Mouse (Mus musculus) heart, embryonic 11.5 days (tissue): ENCODE measurements around the gene Hipk2. TPM values are rescaled to one million over a fixed set of nuclear protein-coding genes. Genes with fewer than 3 reads are reported as not detected.

ENCODE experiments used
- ATAC-seq: fragments of 200-750 bp; cut with Nextera tagmentation; replicated peaks from 2 replicates; pipeline ENCODE4 v1.8.0; 2017; ENCODE audit warnings: moderate library complexity; ENCODE audit not compliant: insufficient number of reproducible peaks, low FRiP score, low TSS enrichment
- H3K27ac ChIP-seq: fragments of 300-500 bp; sonication (generic); 2 replicates; pipeline ENCODE4 v1.5.1; 2014; ENCODE audit warnings: mild to moderate bottlenecking, low read depth, low read length
- H3K27me3 ChIP-seq: fragments of 300-500 bp; sonication (generic); 2 replicates; pipeline ENCODE4 v1.6.1; 2014; ENCODE audit warnings: mild to moderate bottlenecking, low read length, mixed read lengths; ENCODE audit not compliant: control insufficient read depth, insufficient read depth
- H3K36me3 ChIP-seq: fragments of 300-500 bp; sonication (generic); 2 replicates; pipeline ENCODE4 v1.6.1; 2014; ENCODE audit warnings: mild to moderate bottlenecking, low read length, moderate library complexity, mixed read lengths; ENCODE audit not compliant: control insufficient read depth, insufficient read depth
- H3K4me1 ChIP-seq: fragments of 300-500 bp; sonication (generic); 2 replicates; pipeline ENCODE4 v1.6.1; 2014; ENCODE audit warnings: low read length; ENCODE audit not compliant: control insufficient read depth, insufficient read depth
- H3K4me2 ChIP-seq: fragments of 300-500 bp; sonication (generic); 2 replicates; pipeline ENCODE4 v1.6.1; 2014; ENCODE audit warnings: mild to moderate bottlenecking, moderate library complexity
- H3K4me3 ChIP-seq: fragments of 300-500 bp; sonication (generic); 2 replicates; pipeline ENCODE4 v1.5.1; 2014; ENCODE audit warnings: low read depth, low read length
- H3K9ac ChIP-seq: fragments of 300-500 bp; sonication (generic); 2 replicates; pipeline ENCODE4 v1.6.1; 2014; ENCODE audit warnings: mild to moderate bottlenecking, low read depth, low read length, moderate library complexity
- H3K9me3 ChIP-seq: fragments of 300-500 bp; sonication (generic); replicated peaks from 2 replicates; pipeline ENCODE4 v1.6.1; 2016; ENCODE audit warnings: low read length; ENCODE audit not compliant: control insufficient read depth
- WGBS: fragments of 180-500 bp; shearing (Covaris S2); extraction: QIAGEN DNeasy Blood & Tissue Kit; methylation state at CpG from one replicate; pipeline ENCODE4 v1.1.7; 2014; ENCODE audit not compliant: insufficient replicate concordance; 5-methylcytosine and 5-hydroxymethylcytosine counted together
- polyA plus RNA-seq: library from polyadenylated mRNA; unstranded; fragments of >200 nt; fragmentation: Nextera tagmentation; extraction: Ambion mirVana; gene quantifications from 2 replicates; pipeline ENCODE4 v1.2.1, GENCODE M21; 2014

The Hipk2 gene
- polyA plus RNA-seq, 1 experiment from 2014 or later, result 18.9 TPM

GRCm38 (mm10) chr6:38779411-38779810 is 96.6 kb downstream of the Hipk2 start:
- H3K36me3 ChIP-seq, result no peaks in the 10 kb centered on the region
- no peaks in the 10 kb centered on the region for H3K27me3 ChIP-seq
- H3K9me3 ChIP-seq, result no peaks in the 10 kb centered on the region
- peaks cover 15% of the 10 kb centered on the region for H3K4me1 ChIP-seq
- WGBS, result 80% methylated on average over 7 of the region's 7 CpGs
- H3K4me2 ChIP-seq, result no peak overlapping the region
- H3K27ac ChIP-seq, result no peak overlapping the region
- H3K9ac ChIP-seq, result no peak overlapping the region
- ATAC-seq, result no peak
- no peak overlapping the region for H3K4me3 ChIP-seq

GRCm38 (mm10) chr6:38778887-38779286 is 97.1 kb downstream of the Hipk2 start:
- H3K4me2 ChIP-seq, result no peak overlapping the region
- no peaks in the 10 kb centered on the region for H3K36me3 ChIP-seq
- H3K27me3 ChIP-seq, result no peaks in the 10 kb centered on the region
- no peaks in the 10 kb centered on the region for H3K9me3 ChIP-seq
- peaks cover 15% of the 10 kb centered on the region for H3K4me1 ChIP-seq
- ATAC-seq, result no peak; the same call in 1 of the 2 replicates
- H3K9ac ChIP-seq, result no peak overlapping the region
- H3K4me3 ChIP-seq, result no peak overlapping the region
- H3K27ac ChIP-seq, result 0 out of 2 replicates have a peak overlapping the region, but pooled peaks have one; percentile 47

GRCm38 (mm10) chr6:38776000-38776584 is 99.9 kb downstream of the Hipk2 start:
- Histone ChIP-seq H3K9me3 (no peaks in the 10 kb centered on the region), H3K4me3 (no peak overlapping the region), H3K9ac (no peak overlapping the region), H3K27me3 (no peaks in the 10 kb centered on the region), H3K4me2 (no peak overlapping the region), H3K27ac (no peak overlapping the region), H3K4me1 (peaks cover 21% of the 10 kb centered on the region), H3K36me3 (no peaks in the 10 kb centered on the region)
- no peak for ATAC-seq
- 85% methylated on average over 2 of the region's 2 CpGs for WGBS

- 82% methylated on average over 7 of the region's 7 CpGs for WGBS
- H3K4me3 ChIP-seq, result no peak overlapping the region
- H3K4me1 ChIP-seq, result peaks cover 13% of the 10 kb centered on the region
- H3K4me2 ChIP-seq, result no peak overlapping the region
- ATAC-seq, result no peak
- H3K27me3 ChIP-seq, result no peaks in the 10 kb centered on the region
- no peak overlapping the region for H3K9ac ChIP-seq
- H3K9me3 ChIP-seq, result no peaks in the 10 kb centered on the region
- H3K36me3 ChIP-seq, result 0 out of 2 replicates have a peak, but pooled peaks cover 2% of the 10 kb centered on the region
- no peak overlapping the region for H3K27ac ChIP-seq
Observed at GRCm38 (mm10) chr6:38772836-38773518, 103.0 kb downstream of the Hipk2 start.

- Histone ChIP-seq H3K36me3 (0 out of 2 replicates have a peak, but pooled peaks cover 2% of the 10 kb centered on the region), H3K27ac (peak overlapping the region; percentile 8), H3K4me1 (peaks cover 13% of the 10 kb centered on the region), H3K4me2 (no peak overlapping the region), H3K27me3 (no peaks in the 10 kb centered on the region), H3K9me3 (no peaks in the 10 kb centered on the region), H3K9ac (no peak overlapping the region), H3K4me3 (no peak overlapping the region)
- 21% methylated on average over 4 of the region's 4 CpGs for WGBS
- 0 out of 2 replicates have a peak, but pooled peaks have one; percentile 7 for ATAC-seq
Observed at GRCm38 (mm10) chr6:38771061-38771667, 104.8 kb downstream of the Hipk2 start.

- no peak overlapping the region for H3K27ac ChIP-seq
- no peak overlapping the region for H3K4me2 ChIP-seq
- no peak for ATAC-seq
- no peaks in the 10 kb centered on the region for H3K9me3 ChIP-seq
- no peak overlapping the region for H3K4me3 ChIP-seq
- no peaks in the 10 kb centered on the region for H3K27me3 ChIP-seq
- H3K4me1 ChIP-seq, result peaks cover 21% of the 10 kb centered on the region
- 90% methylated on average over 2 of the region's 2 CpGs for WGBS
- H3K9ac ChIP-seq, result no peak overlapping the region
- H3K36me3 ChIP-seq, result 0 out of 2 replicates have a peak, but pooled peaks cover 2% of the 10 kb centered on the region
Observed at GRCm38 (mm10) chr6:38769627-38770026, 106.3 kb downstream of the Hipk2 start.

GRCm38 (mm10) chr6:38762588-38763265 is 113.2 kb downstream of the Hipk2 start:
- Histone ChIP-seq H3K9ac (no peak overlapping the region), H3K4me1 (peaks cover 33% of the 10 kb centered on the region), H3K4me2 (no peak overlapping the region), H3K4me3 (no peak overlapping the region), H3K36me3 (no peaks in the 10 kb centered on the region), H3K27me3 (no peaks in the 10 kb centered on the region), H3K27ac (no peak overlapping the region), H3K9me3 (no peaks in the 10 kb centered on the region)
- WGBS, result 68% methylated on average over 6 of the region's 6 CpGs
- no peak for ATAC-seq

- Histone ChIP-seq H3K4me1 (peaks cover 39% of the 10 kb centered on the region), H3K4me2 (no peak overlapping the region)
- 89% methylated on average over 7 of the region's 7 CpGs for WGBS
Observed at GRCm38 (mm10) chr6:38762006-38762405, 114.0 kb downstream of the Hipk2 start.

More at GRCm38 (mm10) chr6:38762006-38762405, 114.0 kb downstream of the Hipk2 start:
- H3K27ac ChIP-seq, result no peak overlapping the region
- no peaks in the 10 kb centered on the region for H3K9me3 ChIP-seq
- H3K27me3 ChIP-seq, result no peaks in the 10 kb centered on the region
- no peak for ATAC-seq
- no peaks in the 10 kb centered on the region for H3K36me3 ChIP-seq
- no peak overlapping the region for H3K4me3 ChIP-seq
- H3K9ac ChIP-seq, result no peak overlapping the region
